Mouse (Mus musculus) spleen, adult 12 weeks (tissue): ENCODE data around the gene Gm11627.
"Not testable (repeated sequence)": the region's sequence is repeated elsewhere in the genome, so short reads cannot be mapped to it uniquely, and the experiment has no call there.

Experiments
- DNase-seq: peaks from one replicate; pipeline ENCODE4 v3.0.0; 2022; ENCODE audit warnings: low spot score

Gm11627 gene

DNA sequence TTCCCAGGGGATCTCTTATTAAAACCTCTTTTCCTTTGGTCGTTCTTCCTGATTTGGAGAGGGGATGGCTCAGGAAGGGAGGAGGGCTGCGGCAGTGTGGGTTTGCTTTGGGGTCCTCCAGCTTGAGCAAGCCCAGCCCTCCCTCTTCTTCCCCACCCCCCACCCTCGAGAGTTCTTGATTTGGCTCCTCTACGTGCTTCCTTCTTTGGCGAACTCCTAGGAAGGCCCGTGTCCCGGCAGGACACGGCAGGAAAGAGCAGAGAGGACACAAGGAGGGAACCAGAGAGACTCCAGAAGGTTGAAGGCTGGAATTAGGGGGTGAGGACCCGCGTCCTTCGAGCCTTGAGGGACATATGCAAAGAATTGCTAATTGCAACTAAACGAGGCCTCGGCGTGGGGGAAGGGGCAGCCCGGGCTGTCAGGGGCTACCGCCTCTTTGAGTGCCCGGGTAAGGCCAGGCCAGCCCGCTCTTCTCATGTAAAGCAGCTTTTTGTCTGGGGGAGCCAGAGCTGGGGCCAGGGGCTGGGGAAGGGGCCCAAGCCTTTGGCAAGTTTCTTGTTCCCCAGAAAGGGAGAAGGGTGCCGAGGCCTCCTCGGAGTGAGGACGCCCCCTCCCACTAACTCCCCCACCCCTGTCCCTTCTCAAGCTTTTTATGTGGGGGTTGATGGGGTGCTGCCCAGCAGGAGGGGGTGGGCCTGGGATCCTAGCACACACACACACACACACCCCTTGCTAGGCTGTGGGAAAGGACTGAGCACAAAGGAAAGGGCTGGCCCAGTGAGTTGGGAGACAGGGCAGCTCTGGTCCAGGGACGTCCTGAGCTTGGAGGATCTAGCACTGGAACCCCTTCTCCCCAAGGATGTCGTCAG lies at the start of gene Gm11627:
Gene Gm11627 (minus strand): TSS at position 297 of the 869 bp plus-strand sequence.
- DNase-seq, result no peak

DNA sequence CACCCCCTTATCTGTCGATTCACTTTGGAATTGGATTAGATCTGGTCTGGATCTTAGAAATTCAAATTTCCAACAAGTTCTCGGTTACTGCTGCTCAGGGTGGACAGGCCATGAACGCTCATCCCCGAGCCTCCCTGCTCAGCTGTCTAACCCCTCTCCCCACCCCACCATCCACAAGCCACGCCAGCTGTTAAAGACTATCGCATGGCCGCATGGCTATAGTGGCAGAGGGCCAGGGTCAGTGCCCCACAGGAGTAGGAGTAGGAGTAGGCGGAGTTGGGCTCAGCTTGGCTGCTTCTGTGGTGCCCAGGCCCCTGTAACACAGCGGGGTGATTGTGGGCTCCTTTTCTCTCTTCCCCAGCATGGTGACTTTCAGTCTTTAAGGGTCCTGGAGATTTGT lies 49.3 kb upstream of the Gm11627 start:
- no peak for DNase-seq

DNA sequence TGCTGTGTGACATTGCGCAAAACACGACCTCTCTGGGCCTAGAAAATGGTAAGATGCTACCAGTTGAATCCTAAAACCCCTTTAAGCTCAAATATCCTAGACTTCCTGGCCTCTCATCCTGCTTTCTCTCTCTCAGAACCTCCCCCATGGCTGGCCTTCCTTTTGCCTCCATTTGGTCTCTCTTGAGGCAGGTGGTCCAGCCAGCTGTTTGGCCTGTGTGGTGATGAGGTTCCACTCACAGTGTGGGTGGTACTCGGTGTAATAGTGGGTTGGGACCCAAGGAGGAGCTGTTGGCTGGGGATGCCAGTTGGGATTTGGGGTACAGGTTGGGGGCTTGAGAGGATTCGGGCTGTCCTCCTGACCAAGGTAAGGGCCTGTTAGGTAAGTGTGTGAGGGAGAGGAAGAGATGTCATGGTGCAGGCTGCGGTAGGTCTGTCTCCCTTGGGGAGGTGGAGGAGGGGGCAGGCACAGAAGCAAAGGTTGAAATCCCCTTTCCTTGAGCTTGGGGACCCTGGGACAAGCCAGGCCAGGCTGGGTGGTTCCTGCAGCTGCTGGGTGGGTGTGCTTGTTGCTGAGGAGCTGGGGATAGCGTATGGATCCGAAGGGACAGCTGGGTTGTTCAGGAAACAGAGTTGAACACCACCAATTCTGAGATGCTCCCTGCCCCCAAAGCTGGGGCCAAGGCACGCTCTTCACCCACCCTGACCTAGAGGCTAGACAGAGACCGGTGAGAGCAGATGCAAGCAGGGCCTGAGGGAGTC lies 48.1 kb upstream of the Gm11627 start:
- DNase-seq, result no peak

DNA sequence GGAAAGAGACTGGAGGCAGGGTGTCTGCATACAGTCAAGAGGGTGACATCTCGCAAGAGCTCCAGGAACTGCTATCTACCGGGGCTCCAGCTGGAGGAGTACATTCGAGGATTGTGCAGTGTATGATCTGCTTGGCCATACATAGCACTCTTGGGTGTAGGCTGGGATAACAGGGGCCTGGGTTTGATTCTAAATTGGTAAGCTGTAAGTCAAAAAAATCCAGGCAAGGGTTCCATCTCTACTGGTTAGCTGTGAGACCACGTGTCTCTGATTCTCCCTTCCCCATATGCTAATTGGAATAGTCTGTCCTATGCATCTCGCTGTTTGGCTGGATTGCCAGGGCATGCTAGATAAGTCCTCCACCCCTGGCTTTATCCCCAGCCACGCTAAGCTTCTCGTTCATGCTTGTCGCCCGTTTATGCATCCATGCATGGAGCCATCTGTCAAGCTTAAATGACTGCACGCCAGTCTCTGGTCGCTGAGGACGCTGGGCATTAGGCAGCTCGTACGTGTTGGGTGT lies 45.7 kb upstream of the Gm11627 start:
- no peak for DNase-seq

DNA sequence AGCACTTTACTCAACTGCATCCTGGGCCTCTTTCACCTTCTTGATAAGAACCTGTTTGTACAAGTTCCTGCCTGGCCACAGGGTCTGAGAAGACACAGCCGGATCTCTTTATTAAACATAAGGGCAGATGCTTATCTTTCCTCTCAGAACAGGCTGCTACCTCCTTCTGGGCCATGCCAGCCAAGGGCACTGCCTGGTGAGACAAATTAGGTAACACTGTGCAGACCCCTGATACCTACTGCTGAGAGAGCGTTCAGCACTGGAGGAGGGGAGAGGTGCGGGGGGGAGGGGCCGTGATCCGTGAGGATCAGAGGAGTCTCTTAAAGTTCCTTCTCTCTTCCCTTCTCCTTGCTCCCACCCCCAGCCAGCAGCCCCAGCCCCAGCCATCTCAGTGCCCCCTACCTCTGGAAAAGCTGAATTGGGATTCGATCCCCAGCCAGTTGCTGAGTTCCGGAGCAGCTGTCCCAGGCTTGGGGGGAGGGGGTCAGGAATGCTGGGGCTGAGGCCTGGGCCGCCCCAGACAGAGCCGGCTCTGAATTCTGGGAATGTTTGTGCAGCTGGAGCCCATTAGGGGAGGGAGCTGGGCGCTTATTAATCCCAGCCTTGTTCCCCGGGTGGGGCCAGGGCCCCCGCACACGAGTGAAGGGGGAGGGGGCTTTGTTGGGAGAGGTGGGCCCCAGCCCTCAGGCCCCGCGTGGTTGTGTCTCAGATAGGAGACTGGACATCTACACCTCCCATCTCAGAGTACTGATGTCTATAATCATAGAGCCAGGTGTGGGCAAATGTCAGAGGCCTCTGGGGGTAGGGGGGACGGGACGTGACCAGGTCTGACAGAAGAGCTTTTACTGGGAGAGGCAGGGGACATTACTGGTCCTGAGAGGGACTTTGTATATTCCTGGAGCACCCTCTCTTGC lies 44.9 kb upstream of the Gm11627 start:
- no peak for DNase-seq

DNA sequence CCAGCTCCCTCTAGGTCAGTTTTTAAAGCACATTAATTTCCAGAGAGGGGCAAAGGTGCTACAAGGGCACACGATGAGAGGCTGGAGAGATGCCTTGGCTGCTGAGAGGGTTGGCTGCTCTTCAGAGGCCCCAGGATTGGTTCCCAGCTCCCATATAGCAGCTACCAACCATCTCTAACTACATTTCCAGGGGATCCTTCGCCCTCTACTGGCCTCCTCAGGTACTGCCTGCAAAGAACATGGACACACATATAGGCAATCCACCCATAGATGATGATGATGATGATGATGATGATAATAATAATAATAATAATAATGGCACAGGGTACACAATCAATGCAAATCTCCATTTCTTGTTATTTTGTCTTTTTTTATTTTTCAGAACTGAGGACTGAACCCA lies 40.2 kb upstream of the Gm11627 start:
- no peak for DNase-seq

DNA sequence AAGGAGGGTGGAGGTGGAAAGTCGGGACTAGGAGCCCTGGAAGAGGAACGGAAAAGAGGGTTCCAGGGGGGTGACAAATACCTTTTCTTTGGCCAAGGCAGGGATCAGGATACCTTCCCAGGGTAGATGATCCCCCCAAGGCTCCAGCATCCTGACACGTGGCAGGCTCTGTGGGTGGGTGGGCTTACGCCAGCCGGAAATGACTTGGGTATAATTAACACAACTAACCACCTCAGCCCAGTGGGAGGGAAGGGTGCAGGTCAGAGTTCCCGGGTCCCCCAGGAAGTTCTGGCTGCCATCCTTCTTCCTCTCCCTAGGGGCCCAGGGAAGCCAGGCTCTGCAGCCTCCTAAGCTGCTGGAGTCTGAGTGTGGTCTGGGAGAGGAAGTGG lies 32.0 kb upstream of the Gm11627 start:
- DNase-seq, result no peak

DNA sequence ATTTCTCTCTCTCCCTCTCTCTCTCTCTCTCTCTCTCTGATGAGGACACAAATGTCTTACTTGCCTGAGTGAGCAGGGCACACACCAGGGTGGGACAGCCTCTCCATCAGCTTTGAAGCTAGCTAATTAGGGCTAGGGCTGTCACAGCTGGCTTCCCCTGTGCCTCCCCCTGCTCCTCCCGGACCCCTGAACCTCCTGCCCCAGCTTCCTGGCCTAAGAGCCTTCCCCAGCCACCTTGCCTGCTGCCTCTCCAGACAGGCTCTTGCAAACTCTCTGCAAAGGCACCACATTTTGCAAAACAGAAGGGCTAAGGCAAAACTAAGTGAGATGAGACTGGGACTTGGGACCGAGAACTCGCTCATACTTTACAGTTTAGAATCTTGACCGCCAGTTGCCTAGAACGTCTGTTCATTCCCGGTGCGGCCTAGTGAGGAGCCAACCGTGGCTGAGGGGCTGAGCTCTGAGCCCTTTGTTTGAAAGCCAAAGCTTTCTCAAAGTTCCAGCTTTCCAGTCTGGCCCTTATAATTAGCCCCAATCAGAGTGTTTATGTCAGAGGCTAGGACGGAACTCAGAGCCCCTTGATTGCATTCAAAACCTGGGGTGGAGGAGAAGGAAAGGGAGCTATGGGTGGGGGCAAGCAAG lies 31.5 kb upstream of the Gm11627 start:
- no peak for DNase-seq

DNA sequence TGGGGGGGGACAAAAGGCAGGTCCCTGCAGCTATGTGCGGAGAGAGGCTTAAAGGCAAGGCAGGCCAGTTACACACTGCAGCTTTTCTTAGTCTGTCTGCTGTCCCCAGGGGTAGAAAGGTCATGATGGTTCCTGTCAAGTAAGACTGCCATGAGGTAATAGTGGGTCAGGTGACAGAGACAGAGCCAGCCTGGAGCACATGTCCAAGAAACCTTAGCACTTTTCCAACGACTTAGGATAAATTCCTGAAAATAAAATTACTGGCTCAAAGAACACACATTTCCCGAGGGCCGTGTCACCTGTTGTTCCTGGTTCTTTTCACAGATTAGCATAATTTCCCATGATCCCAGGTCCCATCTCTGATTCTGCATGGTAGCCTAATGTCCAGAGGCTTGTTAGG lies 31.0 kb upstream of the Gm11627 start:
- no peak for DNase-seq

DNA sequence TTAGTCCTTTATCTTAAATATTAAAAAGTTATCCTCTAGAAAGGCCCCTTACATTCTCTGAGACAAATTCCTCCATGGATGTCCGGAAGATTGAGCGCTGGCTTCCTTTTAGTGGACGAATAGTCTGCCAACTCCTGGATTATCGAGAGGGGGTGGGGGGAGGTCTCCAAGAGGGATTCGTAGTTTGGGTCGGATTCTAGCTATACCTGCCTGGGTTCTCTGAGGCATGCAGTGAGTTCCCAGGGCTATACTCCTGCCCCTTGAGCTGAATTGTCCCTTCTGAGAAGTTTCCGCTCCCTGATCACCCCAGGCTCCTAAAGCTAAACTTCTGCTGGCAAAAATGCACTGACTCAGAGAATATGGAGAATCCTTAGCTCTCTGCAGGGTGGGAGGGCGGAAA lies 30.2 kb upstream of the Gm11627 start:
- no peak for DNase-seq

DNA sequence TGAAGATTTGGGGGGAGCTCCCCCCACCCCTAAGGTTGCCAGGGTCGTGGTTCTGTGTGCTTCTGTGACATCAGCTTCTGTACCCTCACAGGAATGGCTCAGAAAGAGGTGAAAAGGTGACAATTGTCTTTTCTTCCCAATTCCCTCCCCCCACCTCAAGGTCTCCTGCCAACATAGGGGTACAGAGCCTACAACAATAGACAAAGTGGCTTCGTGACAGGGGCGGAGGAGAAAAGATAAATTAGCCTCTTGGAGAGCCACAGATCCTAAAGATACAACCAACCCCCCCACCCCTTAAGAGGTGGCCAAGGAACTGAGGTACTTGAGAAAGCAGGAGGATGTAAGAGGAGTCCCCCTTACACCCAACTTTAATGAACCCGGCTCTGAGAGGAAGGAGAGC lies 29.4 kb upstream of the Gm11627 start:
- DNase-seq, result no peak

DNA sequence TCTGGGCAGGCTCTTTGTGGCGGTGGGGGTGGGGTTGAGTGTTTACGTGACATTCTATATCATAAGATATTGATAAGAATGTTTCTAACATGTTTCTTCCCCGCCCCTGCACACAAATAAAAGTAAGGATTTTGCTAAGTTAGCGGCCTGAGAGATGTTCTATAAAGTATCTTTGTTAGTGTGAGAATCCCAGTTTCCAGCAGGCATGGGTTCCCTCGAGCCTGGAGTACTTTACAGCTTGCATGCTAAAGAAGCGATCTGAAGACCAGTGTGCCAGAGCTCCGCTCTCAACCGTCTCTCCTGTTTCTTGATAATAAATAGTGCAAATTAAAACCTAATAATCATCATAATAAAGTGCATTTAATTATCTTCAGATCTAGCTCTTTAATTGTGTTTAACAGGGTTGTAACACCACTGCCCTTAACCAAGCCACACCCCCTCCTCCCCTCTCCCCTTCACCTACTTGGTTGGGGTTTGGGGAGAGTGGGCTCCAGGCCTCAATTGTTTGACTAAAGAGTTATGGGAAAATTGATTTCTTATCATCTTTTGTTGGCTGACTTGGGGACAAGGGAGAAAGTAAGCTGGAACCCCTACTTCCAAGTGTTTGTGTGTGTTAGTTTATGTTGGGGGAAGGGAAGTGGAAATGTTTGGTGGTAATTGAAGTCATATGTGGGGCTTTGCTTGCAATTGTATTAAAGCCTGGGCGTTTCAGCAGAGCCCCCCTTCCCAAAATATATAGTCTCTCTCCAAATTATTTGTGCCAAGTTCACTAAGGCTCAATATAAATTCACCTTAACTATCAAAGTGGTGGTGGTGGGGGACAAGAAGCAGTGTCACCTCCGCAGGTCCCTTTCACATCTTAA lies 28.7 kb upstream of the Gm11627 start:
- DNase-seq, result no peak

DNA sequence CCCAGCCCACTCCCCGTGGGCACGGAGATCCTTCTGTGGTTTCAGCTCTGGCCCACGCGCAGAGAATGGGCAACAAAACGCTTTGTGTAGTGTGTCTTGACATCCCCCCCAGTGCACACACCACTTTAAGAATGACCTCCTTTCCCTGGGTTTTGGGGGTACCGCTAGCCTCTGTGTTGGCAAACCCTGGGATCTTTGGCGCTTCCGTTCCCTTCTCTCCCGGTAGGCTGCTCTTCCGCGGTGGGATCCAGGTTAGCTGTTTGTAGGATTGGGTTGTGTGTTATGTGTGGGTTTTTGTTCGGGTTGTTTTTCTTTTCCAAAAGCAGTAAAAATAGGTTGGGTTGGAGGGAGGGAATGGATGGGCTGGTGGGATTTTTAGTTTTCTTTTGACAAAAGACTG lies 27.9 kb upstream of the Gm11627 start:
- DNase-seq, result not testable (repeated sequence)

DNA sequence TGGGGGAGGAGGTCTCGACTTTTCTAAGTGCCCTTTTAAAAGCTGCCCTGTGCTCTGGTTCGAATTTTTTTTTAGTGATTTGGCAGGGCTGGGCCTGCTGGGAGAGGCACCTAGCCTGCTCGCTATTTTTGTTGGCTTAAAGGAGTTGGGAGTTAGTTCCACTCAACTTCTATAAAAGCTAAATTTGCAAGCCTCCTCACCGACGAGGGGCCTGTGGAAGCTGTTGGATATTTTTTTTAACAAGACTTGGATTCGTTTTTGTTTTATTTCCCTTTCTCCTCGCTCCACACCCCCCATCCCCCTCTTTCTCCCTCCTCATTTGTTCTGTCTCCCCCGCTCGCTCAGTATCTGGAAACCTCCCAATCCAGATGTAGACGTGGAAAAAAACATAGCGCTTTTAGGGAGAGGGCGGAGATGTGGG lies 27.5 kb upstream of the Gm11627 start:
- no peak for DNase-seq

DNA sequence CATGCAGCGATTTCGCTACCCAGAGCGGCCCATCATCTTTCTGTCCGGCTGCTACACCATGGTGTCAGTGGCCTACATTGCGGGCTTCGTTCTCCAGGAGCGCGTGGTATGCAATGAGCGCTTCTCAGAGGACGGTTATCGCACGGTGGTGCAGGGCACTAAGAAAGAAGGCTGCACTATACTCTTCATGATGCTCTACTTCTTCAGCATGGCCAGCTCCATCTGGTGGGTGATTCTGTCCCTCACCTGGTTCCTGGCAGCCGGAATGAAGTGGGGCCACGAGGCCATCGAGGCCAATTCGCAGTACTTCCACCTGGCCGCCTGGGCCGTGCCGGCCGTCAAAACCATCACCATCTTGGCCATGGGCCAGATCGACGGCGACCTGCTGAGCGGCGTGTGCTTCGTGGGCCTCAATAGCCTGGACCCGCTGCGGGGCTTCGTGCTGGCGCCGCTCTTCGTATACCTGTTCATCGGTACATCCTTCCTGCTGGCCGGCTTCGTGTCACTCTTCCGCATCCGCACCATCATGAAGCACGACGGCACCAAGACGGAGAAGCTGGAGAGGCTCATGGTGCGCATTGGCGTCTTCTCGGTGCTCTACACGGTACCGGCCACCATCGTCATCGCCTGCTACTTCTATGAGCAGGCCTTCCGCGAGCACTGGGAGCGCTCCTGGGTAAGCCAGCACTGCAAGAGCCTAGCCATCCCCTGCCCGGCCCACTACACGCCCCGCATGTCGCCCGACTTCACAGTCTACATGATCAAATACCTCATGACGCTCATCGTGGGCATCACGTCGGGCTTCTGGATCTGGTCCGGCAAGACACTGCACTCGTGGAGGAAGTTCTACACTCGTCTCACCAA lies 26.5 kb upstream of the Gm11627 start:
- DNase-seq, result no peak

DNA sequence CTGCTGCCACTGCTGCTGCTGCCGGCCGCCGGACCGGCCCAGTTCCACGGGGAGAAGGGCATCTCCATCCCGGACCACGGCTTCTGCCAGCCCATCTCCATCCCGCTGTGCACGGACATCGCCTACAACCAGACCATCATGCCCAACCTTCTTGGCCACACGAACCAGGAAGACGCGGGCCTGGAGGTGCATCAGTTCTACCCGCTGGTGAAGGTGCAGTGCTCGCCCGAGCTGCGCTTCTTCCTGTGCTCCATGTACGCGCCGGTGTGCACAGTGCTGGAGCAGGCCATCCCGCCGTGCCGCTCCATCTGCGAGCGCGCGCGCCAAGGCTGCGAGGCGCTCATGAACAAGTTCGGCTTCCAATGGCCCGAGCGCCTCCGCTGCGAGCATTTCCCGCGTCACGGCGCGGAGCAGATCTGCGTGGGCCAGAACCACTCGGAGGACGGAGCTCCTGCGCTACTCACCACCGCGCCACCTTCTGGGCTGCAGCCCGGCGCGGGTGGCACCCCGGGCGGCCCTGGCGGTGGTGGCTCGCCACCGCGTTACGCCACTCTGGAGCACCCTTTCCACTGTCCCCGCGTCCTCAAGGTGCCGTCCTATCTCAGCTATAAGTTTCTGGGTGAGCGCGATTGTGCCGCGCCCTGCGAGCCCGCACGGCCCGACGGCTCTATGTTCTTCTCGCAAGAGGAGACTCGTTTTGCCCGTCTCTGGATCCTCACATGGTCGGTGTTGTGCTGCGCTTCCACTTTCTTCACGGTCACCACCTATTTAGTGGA lies 25.7 kb upstream of the Gm11627 start:
- peak; percentile 3 for DNase-seq

DNA sequence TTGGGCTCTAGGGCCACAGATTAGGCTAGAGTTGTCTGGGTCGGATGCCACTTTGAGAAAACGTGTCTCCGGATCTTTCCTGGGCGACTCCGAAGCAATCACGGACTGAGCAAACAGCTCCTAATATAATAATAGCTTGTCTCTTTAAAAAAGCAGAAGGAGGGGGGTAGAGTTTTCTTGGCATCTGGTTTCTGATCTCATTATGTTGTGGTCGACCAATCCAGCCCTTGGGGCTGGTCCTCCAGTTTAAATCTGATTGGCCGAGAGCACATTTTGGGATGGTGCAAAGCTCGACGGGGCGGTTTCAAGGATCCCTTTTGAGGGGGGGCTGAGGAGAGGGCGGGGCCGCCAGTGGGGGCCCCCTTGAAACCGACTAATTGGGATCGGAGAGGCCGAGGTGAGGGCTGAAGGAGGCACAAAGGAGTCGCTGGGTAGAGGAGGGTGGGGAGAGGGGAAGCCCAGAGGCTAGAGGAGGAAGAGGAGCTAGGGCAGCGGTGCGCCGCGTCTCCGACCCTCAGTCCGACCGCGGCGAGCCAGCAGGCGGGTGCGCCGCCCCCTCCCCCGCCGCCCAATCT lies 24.8 kb upstream of the Gm11627 start, which contains the start of gene Fzd2:
Gene Fzd2 (plus strand): TSS at position 387 of the 575 bp plus-strand sequence.
- no peak for DNase-seq

DNA sequence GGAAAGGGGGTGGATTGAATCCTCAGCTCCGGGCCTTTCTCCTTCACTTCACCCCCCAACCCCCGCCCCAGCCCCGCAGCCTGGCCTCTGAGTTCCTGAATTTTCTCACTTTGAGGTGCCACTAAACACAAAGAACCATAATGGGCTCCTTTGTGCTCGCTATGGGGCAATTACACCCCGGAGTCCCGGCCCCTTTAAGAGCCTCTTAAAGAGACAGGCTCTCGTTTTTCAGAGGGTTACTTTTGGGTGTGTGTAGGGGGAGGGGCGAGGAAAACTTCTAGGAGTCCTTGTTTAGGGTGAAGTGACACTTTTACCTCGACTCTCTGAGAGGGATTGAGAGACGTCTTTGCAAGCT lies 24.2 kb upstream of the Gm11627 start:
- no peak for DNase-seq
